Mouse (Mus musculus) heart, embryonic 14.5 days (tissue): ENCODE results near the gene Hbb-bh2. TPM values are rescaled to one million over a fixed set of nuclear protein-coding genes. Genes with fewer than 3 reads are reported as not detected.

Experiments
- ATAC-seq: fragments of 200-750 bp; cut with Nextera tagmentation; 2 replicates; pipeline ENCODE4 v1.8.0; 2017; ENCODE audit warnings: low read depth, moderate TSS enrichment; ENCODE audit not compliant: insufficient number of reproducible peaks, insufficient read depth, low FRiP score
- H3K27ac ChIP-seq, 2 experiments: fragments of 200-500 bp in 1 of 2; fragments of 300-500 bp in 1 of 2; sonication (generic) in 1 of 2; replicated peaks in 1 of 2; 2 replicates each; pipeline ENCODE4 v1.5.1; 2012 to 2014; ENCODE audit warnings: low read depth in 2 of 2, low read length in 2 of 2, control low read depth in 1 of 2, mild to moderate bottlenecking in 1 of 2, mixed read lengths in 1 of 2; ENCODE audit not compliant: control insufficient read depth in 1 of 2, insufficient read depth in 1 of 2
- H3K27me3 ChIP-seq: fragments of 300-500 bp; sonication (generic); 2 replicates; pipeline ENCODE4 v1.6.1; 2014; ENCODE audit warnings: mild to moderate bottlenecking, low read length, control low read depth; ENCODE audit not compliant: control insufficient read depth, insufficient read depth
- H3K36me3 ChIP-seq: fragments of 300-500 bp; sonication (generic); 2 replicates; pipeline ENCODE4 v1.6.1; 2014; ENCODE audit warnings: mild to moderate bottlenecking, control low read depth, low read length, mixed read lengths; ENCODE audit not compliant: control insufficient read depth, insufficient read depth
- H3K4me1 ChIP-seq, 2 experiments: fragments of 200-500 bp in 1 of 2; fragments of 300-500 bp in 1 of 2; sonication (generic) in 1 of 2; 2 replicates each; pipeline ENCODE4 v1.6.1; 2012 to 2014; ENCODE audit warnings: low read length in 2 of 2, control low read depth in 1 of 2, mixed read lengths in 1 of 2; ENCODE audit not compliant: control insufficient read depth in 2 of 2, insufficient read depth in 2 of 2
- H3K4me2 ChIP-seq: fragments of 300-500 bp; sonication (generic); 2 replicates; pipeline ENCODE4 v1.6.1; 2014; ENCODE audit warnings: mild to moderate bottlenecking, low read length
- H3K4me3 ChIP-seq, 2 experiments: fragments of 200-500 bp in 1 of 2; fragments of 300-500 bp in 1 of 2; sonication (generic) in 1 of 2; 2 replicates each; pipeline ENCODE4 v1.5.1; 2012 to 2014; ENCODE audit warnings: low read length in 2 of 2, mild to moderate bottlenecking in 2 of 2, control low read depth in 1 of 2, low read depth in 1 of 2, moderate library complexity in 1 of 2; ENCODE audit not compliant: control insufficient read depth in 1 of 2, insufficient read depth in 1 of 2
- H3K9ac ChIP-seq: fragments of 300-500 bp; sonication (generic); 2 replicates; pipeline ENCODE4 v1.6.1; 2014; ENCODE audit warnings: mild to moderate bottlenecking, low read length
- H3K9me3 ChIP-seq: fragments of 300-500 bp; sonication (generic); 2 replicates; pipeline ENCODE4 v1.6.1; 2016; ENCODE audit warnings: low read length, control low read depth; ENCODE audit not compliant: control insufficient read depth
- WGBS: fragments of 180-500 bp; shearing (Covaris S2); extraction: QIAGEN DNeasy Blood & Tissue Kit; methylation state at CpG from one replicate; pipeline ENCODE4 v1.1.7; 2014; 5-methylcytosine and 5-hydroxymethylcytosine counted together
- polyA plus RNA-seq: library from polyadenylated mRNA; unstranded; fragments of >200 nt; fragmentation: Nextera tagmentation; extraction: Ambion mirVana; gene quantifications from 2 replicates; pipeline ENCODE4 v1.2.1, GENCODE M21; 2014

Hbb-bh2 gene
- polyA plus RNA-seq, 1 experiment from 2014 or later = not detected

DNA sequence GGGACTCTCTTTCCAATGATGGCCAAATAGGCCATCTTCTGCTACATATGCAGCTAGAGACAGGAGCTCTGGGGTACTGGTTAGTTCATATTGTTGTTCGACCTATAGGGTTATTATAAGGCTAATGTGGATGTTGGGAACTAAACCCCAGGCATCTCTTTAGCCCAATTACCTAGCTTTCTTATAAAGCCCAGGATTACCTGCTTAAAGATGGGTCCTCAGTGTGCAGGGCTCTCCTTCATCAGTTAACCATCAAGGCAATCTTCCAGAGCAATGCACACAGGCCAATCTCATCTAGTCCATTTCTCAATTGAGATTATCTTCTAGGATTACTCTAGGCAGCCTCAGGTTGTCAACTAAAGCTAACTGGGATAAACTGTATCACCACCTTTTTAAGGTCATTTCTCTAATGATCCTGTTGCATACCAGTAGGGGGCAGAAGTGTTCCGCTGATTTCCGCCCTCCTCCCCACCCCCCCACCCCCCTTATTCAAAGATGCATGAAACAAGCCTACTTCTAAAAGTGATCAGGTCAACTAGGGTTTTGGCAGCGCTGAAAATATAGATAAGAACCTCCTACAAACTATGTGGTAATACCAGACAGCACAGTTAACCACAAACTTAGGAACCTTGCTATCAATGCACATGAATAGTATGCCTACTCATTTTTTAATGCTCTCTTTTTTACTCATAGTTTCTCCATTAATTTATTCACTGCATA lies 47.5 kb downstream of the Hbb-bh2 start:
- no peaks in the 10 kb centered on the region for H3K9me3 ChIP-seq
- no peaks in the 10 kb centered on the region for H3K27me3 ChIP-seq
- no peak for ATAC-seq
- H3K4me2 ChIP-seq = no peak overlapping the region
- WGBS = 15% methylated on average over 4 of the region's 4 CpGs
- no peak overlapping the region for H3K9ac ChIP-seq
- H3K4me1 ChIP-seq = no peaks in the 10 kb centered on the region
- H3K36me3 ChIP-seq = no peaks in the 10 kb centered on the region
- H3K4me3 ChIP-seq = no peak overlapping the region
- H3K27ac ChIP-seq = no peak overlapping the region

GRCm38 (mm10) chr7:103791721-103792120 lies 48.6 kb downstream of the Hbb-bh2 start, which contains the start of gene Olfr67:
Gene Olfr67, minus strand, starts transcription at chr7:103791821.
- no peak for ATAC-seq
- no peak within 1 kb of the TSS for H3K9ac ChIP-seq
- H3K4me3 ChIP-seq = no peak within 1 kb of the TSS
- no peak within 1 kb of the TSS for H3K27ac ChIP-seq
- H3K4me2 ChIP-seq = no peak within 1 kb of the TSS
- no peaks in the 10 kb centered on the region for H3K4me1 ChIP-seq
- H3K27me3 ChIP-seq = no peaks in the 10 kb centered on the region
- WGBS = 76% methylated on average over 3 of the region's 3 CpGs
- H3K36me3 ChIP-seq = no peaks in the 10 kb centered on the region
- H3K9me3 ChIP-seq = no peaks in the 10 kb centered on the region

Other genes with a start within 250 kb of the Hbb-bh2 start
- not detected in 2 replicates for gene Olfr619, start 239.9 kb downstream of the Hbb-bh2 start, polyA plus RNA-seq
- not detected in 2 replicates for gene Olfr620, start 228.0 kb downstream of the Hbb-bh2 start, polyA plus RNA-seq
- gene Olfr622, start 197.8 kb downstream of the Hbb-bh2 start, polyA plus RNA-seq = not detected in 2 replicates
- gene Olfr623, start 176.8 kb downstream of the Hbb-bh2 start, polyA plus RNA-seq = not detected in 2 replicates
- 0.04 and 0.08 TPM in 2 replicates for gene Olfr624, start 169.3 kb downstream of the Hbb-bh2 start, polyA plus RNA-seq
- not detected in 2 replicates for gene Olfr625-ps1, start 157.8 kb downstream of the Hbb-bh2 start, polyA plus RNA-seq
- not detected in 2 replicates for gene Olfr243, start 125.8 kb downstream of the Hbb-bh2 start, polyA plus RNA-seq
- gene Olfr628, start 110.1 kb downstream of the Hbb-bh2 start, polyA plus RNA-seq = not detected in 2 replicates
- not detected in 2 replicates for gene Olfr629, start 95.6 kb downstream of the Hbb-bh2 start, polyA plus RNA-seq
- not detected in 2 replicates for gene Olfr630, start 83.2 kb downstream of the Hbb-bh2 start, polyA plus RNA-seq
- gene Olfr69, start 68.9 kb downstream of the Hbb-bh2 start, polyA plus RNA-seq = not detected in 2 replicates
- gene Olfr68, start 60.8 kb downstream of the Hbb-bh2 start, polyA plus RNA-seq = not detected in 2 replicates
- gene Olfr67, start 48.7 kb downstream of the Hbb-bh2 start, polyA plus RNA-seq = not detected in 2 replicates
- gene Hbb-bt, start 26.5 kb downstream of the Hbb-bh2 start, polyA plus RNA-seq = 4,945 and 8,964 TPM in 2 replicates
- 11,662 and 20,684 TPM in 2 replicates for gene Hbb-bs, start 12.4 kb downstream of the Hbb-bh2 start, polyA plus RNA-seq
- gene Hbb-bh1, start 2.6 kb upstream of the Hbb-bh2 start, polyA plus RNA-seq = 15.5 and 17.8 TPM in 2 replicates
- gene Hbb-y, start 12.7 kb upstream of the Hbb-bh2 start, polyA plus RNA-seq = 2,227 and 2,640 TPM in 2 replicates
- not detected in 2 replicates for gene Olfr66, start 45.7 kb upstream of the Hbb-bh2 start, polyA plus RNA-seq
- gene Olfr64, start 54.0 kb upstream of the Hbb-bh2 start, polyA plus RNA-seq = not detected in 2 replicates
- gene Olfr65, start 63.0 kb upstream of the Hbb-bh2 start, polyA plus RNA-seq = not detected in 2 replicates
- not detected in 2 replicates for gene Olfr631, start 88.3 kb upstream of the Hbb-bh2 start, polyA plus RNA-seq
- not detected in 2 replicates for gene Olfr632, start 93.8 kb upstream of the Hbb-bh2 start, polyA plus RNA-seq
- gene Olfr633, start 103.9 kb upstream of the Hbb-bh2 start, polyA plus RNA-seq = not detected in 2 replicates
- gene Olfr635, start 130.6 kb upstream of the Hbb-bh2 start, polyA plus RNA-seq = not detected in 2 replicates
- not detected in 2 replicates for gene Olfr638, start 158.2 kb upstream of the Hbb-bh2 start, polyA plus RNA-seq
- 0.03 TPM in 1 of 2 replicates, not detected in the other for gene Olfr639, start 176.8 kb upstream of the Hbb-bh2 start, polyA plus RNA-seq
- not detected in 2 replicates for gene Olfr640, start 185.1 kb upstream of the Hbb-bh2 start, polyA plus RNA-seq
- gene Olfr641, start 194.9 kb upstream of the Hbb-bh2 start, polyA plus RNA-seq = not detected in 2 replicates
- not detected in 2 replicates for gene Olfr642, start 212.1 kb upstream of the Hbb-bh2 start, polyA plus RNA-seq
- not detected in 2 replicates for gene 4930516K23Rik, start 220.9 kb upstream of the Hbb-bh2 start, polyA plus RNA-seq
- not detected in 2 replicates for gene Olfr644, start 231.3 kb upstream of the Hbb-bh2 start, polyA plus RNA-seq
- gene Olfr645, start 244.9 kb upstream of the Hbb-bh2 start, polyA plus RNA-seq = not detected in 2 replicates